Mouse (Mus musculus) erythroblast, embryonic 14.5 days (primary cell): ENCODE data around the gene Ankrd11. TPM values are rescaled to one million over a fixed set of nuclear protein-coding genes. Genes with fewer than 3 reads are reported as not detected.
A peak's percentile ranks its signal among the peaks of the same experiment; 100 is the strongest.

ENCODE experiments used
- H3K27me3 ChIP-seq: 2 replicates; pipeline ENCODE4 v1.6.1; 2012; ENCODE audit warnings: inconsistent platforms; ENCODE audit not compliant: control insufficient read depth
- H3K36me3 ChIP-seq: 2 replicates; pipeline ENCODE4 v1.6.1; 2012; ENCODE audit warnings: mild to moderate bottlenecking, inconsistent platforms; ENCODE audit not compliant: control insufficient read depth
- H3K4me1 ChIP-seq: 2 replicates; pipeline ENCODE4 v1.6.1; 2012; ENCODE audit warnings: inconsistent platforms; ENCODE audit not compliant: control insufficient read depth
- H3K4me3 ChIP-seq: replicated peaks from 2 replicates; pipeline ENCODE3; 2012; ENCODE audit warnings: moderate library complexity, mild to moderate bottlenecking, inconsistent platforms
- H3K9me3 ChIP-seq: 2 replicates; pipeline ENCODE4 v1.6.1; 2012; ENCODE audit warnings: low read length, inconsistent platforms, mixed read lengths; ENCODE audit not compliant: control insufficient read depth
- GATA1 ChIP-seq: IDR thresholded peaks from 2 replicates; pipeline ENCODE4 v1.6.1; 2012; ENCODE audit warnings: low read length, inconsistent platforms, mixed read lengths
- TAL1 ChIP-seq: IDR thresholded peaks from 3 replicates; pipeline ENCODE4 v1.6.1; 2012; ENCODE audit warnings: low read length, inconsistent platforms, mixed read lengths
- polyA plus RNA-seq: library from polyadenylated mRNA; stranded (reverse); fragments of >175 nt; gene quantifications from 2 replicates; pipeline ENCODE4 v1.2.3, GENCODE M21; 2012

Gene Ankrd11
- polyA plus RNA-seq, 1 experiment, result 6.3 TPM

DNA sequence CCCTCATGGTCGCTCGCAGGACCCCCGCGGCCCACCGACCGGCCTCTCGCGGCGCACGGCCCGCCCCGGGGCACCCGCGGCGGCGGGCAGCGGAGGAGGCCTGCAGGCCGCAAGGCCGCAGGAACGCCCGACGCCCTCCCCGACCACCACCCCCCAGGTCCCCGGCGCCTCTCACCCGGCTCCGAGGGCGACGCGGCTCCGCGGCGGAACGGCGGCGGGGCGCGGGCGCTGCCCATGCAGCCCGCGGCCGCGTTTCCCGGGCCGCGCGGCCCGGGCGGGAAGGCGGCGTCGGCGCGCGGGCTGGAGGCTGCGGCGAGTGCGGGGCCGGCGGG, 337 bp downstream of the Ankrd11 start:
- Histone ChIP-seq H3K9me3 (no peaks in the 10 kb centered on the region), H3K4me3 (peak overlapping the region; percentile 98), H3K4me1 (peaks cover 62% of the 10 kb centered on the region), H3K27me3 (no peaks in the 10 kb centered on the region), H3K36me3 (peaks cover 26% of the 10 kb centered on the region)
- TF ChIP-seq GATA1 (no peak), TAL1 (no peak)

- TF ChIP-seq GATA1 (no peak), TAL1 (no peak)
- Histone ChIP-seq H3K27me3 (no peaks in the 10 kb centered on the region), H3K36me3 (peaks cover 27% of the 10 kb centered on the region), H3K4me1 (peaks cover 67% of the 10 kb centered on the region), H3K9me3 (no peaks in the 10 kb centered on the region), H3K4me3 (peak overlapping the region; percentile 98)
These were observed 886 bp downstream of the Ankrd11 start for GRCm38 (mm10) chr8:123041008-123041773.

- Histone ChIP-seq H3K9me3 (no peaks in the 10 kb centered on the region), H3K4me3 (peak overlapping the region; percentile 98), H3K27me3 (no peaks in the 10 kb centered on the region), H3K4me1 (peaks cover 75% of the 10 kb centered on the region), H3K36me3 (peaks cover 24% of the 10 kb centered on the region)
- TF ChIP-seq TAL1 (no peak), GATA1 (no peak)
These were observed 1.9 kb downstream of the Ankrd11 start for GRCm38 (mm10) chr8:123040110-123040650.

DNA sequence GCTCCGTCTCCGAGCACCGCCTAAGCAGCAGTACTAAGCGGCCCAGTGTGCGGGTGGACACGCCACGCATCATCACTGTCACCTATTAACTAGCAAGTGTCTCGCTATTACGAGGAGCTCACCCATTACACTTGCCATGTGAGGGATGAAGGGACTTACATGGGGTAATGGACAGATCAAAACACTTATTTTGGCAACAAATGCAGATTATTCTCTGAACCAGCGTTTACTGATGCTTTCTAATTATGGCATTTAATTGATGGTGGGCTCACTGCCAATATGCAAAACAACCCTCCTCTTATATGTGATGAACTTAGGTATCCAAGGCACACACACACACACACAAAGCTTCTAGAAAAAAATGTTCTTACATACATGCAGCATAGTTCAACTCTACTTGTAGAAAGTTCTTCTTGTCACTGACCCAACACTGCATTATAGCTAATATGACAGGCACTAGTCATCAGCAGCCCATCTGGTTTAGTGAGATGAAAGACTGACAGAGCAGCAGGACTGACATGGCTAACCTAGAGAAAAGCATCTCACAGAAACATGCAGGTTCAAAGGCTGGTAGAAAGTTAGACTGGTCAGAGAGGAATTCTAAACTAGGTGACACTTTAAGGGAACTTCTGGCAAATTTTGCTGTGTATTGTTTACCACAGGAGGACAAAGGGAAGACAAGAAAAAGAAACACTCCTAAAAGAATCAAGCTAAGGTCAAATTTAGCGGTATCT, 2.5 kb downstream of the Ankrd11 start:
- peaks cover 77% of the 10 kb centered on the region for H3K4me1 ChIP-seq
- peak overlapping the region; percentile 98 for H3K4me3 ChIP-seq
- H3K27me3 ChIP-seq, result no peaks in the 10 kb centered on the region
- TF ChIP-seq GATA1 (no peak), TAL1 (no peak)
- peaks cover 22% of the 10 kb centered on the region for H3K36me3 ChIP-seq
- H3K9me3 ChIP-seq, result no peaks in the 10 kb centered on the region

DNA sequence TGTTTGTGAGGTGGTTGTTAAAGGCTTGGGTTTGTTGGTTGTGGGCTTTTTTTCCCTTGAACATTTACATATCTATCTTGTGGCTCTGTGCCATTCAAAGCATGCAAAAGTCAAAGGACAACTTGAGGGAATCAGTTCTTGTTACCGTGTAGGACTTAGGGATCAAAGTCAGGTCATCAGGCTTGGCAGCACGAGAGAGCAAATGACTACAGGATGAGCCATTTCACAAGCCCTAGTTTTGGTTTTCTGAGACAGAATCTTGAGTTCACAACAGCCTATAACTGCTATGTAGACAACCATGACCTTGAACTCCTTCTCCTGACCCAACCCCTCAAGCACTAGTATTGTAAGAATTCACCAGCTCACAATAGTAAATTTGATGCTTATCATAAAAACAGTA, 3.7 kb downstream of the Ankrd11 start:
- peaks cover 20% of the 10 kb centered on the region for H3K36me3 ChIP-seq
- no peak overlapping the region for H3K4me3 ChIP-seq
- no peak for TF ChIP-seq TAL1
- no peak for TF ChIP-seq GATA1
- no peaks in the 10 kb centered on the region for H3K27me3 ChIP-seq
- no peaks in the 10 kb centered on the region for H3K9me3 ChIP-seq
- H3K4me1 ChIP-seq, result peaks cover 76% of the 10 kb centered on the region

GRCm38 (mm10) chr8:123037487-123037886, 4.6 kb downstream of the Ankrd11 start:
- Histone ChIP-seq H3K4me1 (peaks cover 78% of the 10 kb centered on the region), H3K27me3 (no peaks in the 10 kb centered on the region), H3K9me3 (no peaks in the 10 kb centered on the region), H3K36me3 (peaks cover 20% of the 10 kb centered on the region), H3K4me3 (peak overlapping the region; percentile 49)
- TF ChIP-seq GATA1, result peak; percentile 54
- TF ChIP-seq TAL1, result no peak

DNA sequence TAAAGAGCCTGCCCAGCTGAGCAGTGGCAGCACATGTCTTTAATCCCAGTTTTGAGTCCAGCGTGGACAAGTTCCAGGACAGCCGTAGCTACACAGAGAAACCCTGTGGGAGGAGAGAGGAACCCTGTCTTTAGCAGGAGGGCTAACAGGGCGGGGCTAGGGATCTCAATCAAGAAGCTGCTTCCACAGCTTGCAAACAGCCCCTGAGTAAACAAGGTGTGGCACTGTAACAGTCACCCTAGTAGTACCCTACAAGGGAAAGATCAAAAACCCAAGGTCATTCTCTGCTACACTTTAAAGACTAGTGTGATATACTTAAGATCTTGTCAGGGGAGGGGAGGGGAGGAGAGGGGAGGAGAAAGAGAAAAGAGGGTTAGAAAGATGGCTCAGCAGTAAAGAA, 5.1 kb downstream of the Ankrd11 start:
- peaks cover 24% of the 10 kb centered on the region for H3K36me3 ChIP-seq
- H3K27me3 ChIP-seq, result no peaks in the 10 kb centered on the region
- peak overlapping the region; percentile 49 for H3K4me3 ChIP-seq
- TF ChIP-seq GATA1 (no peak), TAL1 (no peak)
- peaks cover 82% of the 10 kb centered on the region for H3K4me1 ChIP-seq
- no peaks in the 10 kb centered on the region for H3K9me3 ChIP-seq

- Histone ChIP-seq H3K4me3 (no peak overlapping the region), H3K27me3 (no peaks in the 10 kb centered on the region), H3K4me1 (peaks cover 74% of the 10 kb centered on the region), H3K36me3 (peaks cover 34% of the 10 kb centered on the region), H3K9me3 (no peaks in the 10 kb centered on the region)
- TF ChIP-seq GATA1 (no peak), TAL1 (no peak)
These were observed 7.9 kb downstream of the Ankrd11 start for GRCm38 (mm10) chr8:123034171-123034570.

DNA sequence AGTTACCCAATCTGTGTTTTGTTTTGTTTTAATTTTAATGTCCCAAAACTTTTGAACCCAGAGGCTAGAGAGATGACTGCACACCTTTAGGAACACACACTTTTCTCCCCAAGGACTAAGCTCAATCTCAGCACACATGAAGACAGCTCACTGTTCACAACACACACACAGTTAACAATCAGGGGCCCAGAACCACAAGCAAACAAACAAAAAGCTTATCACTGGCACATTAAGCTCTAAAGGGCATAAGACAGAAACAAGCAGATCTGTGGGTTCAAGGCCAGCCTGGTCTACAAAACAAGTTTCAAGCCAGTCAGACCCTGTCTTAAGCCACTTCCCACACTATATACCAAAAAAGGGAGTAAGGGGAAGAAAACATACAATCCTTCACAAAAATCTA, 8.6 kb downstream of the Ankrd11 start:
- TF ChIP-seq GATA1 (no peak), TAL1 (no peak)
- Histone ChIP-seq H3K36me3 (peaks cover 33% of the 10 kb centered on the region), H3K4me3 (no peak overlapping the region), H3K27me3 (no peaks in the 10 kb centered on the region), H3K9me3 (no peaks in the 10 kb centered on the region), H3K4me1 (peaks cover 71% of the 10 kb centered on the region)
